Mouse (Mus musculus) fat pad, adult 2 months (tissue): ENCODE data around the gene Myl12a.

Source experiments
- DNase-seq: peaks from one replicate; pipeline ENCODE4 v3.0.0-alpha.2; 2011; ENCODE audit warnings: low read depth, low spot score; ENCODE audit errors: extremely low read depth

Gene Myl12a

DNA sequence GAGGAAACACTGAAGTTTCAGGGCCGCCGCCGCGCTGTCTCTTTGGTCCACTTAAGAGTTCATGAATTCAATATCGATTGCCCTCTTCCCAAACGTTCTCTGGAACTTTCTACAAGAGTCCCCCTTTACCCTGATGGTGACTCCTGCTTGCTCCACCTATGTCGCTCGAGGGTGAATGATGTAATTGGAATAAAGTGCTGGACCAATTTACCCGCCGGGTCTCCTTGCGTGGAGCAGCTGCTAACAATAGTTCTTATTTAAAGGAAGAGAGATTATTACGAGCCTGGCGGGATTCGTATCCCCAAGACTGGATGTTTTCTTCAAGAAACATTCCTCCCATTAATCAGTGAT lies at the start of gene Myl12a:
Gene Myl12a (minus strand): TSS at position 135 of the 351 bp plus-strand sequence.
- no peak for DNase-seq

DNA sequence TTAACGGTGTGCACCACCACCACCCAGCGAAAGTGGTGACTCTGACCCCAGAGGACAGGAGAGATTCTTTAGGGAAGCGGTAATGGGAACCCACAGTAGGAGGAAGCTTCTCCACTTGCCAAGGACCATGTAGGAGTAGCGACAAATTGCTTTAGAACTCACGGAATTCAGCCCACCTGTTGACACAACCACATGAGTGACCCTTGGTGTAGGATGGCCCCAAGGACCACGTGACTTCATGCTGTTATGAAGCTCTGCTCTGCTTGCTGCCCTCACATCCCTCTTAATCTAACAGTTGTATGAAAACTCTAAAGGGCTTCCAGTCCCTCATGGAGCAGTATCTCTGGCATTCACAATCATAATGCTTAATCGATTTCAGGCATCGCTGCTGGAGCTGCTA lies 46.6 kb upstream of the Myl12a start:
- no peak for DNase-seq

DNA sequence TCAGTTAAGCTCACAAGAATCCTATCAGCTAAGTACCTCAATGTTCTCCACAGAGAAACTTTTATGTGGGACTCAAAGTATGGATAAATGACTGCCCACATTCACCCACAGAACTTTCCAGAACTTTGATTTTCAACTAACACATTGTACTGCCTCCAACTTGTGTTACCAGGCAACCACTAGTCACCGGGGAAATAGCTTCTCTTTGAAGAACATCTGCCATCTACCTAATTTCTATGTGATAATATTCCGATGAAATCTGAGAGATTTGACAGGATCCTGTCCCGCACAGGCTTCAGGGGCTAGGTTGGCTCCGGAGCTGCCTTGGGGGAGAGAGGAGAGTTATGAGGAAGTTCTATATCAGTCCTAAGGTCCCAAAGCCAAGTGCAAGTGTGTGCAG lies 44.2 kb upstream of the Myl12a start:
- no peak for DNase-seq

DNA sequence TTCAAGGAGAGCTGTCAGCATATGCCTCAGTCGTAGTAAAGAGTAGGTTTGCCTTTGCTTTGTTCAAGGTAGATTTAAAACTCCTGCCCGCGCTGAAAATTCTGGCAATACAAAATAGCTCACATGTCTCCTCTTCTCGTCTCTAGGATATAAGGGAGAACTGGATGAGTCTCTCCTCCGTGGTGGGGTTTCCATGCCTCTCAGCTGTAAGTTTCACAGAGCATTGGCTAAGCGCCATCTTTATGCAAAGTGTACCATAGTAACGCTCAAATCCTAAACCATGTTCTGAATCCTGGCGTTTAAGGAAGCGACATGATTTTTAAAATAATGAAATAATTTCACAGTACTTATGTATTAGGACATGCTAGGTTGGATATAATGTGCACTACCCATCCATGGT lies 42.9 kb upstream of the Myl12a start:
- no peak for DNase-seq

DNA sequence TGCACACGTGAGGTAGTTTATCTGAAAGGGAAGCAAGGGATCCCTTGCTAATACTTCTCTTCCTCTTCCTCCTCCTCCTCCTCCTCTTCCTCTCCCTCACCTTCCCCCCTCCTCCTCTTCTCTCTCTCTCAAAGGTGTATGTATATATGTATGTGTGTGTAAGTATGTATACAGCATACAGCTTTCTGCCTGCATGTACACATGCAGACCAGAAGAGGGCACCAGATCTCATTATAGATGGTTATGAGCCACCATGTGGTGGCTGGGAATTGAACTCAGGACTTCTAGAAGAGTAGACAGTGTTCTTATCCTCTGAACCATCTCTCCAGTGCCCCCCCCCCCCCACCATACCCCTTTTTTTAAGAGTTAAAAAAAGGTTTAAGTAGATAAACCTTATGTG lies 40.0 kb upstream of the Myl12a start:
- no peak for DNase-seq

DNA sequence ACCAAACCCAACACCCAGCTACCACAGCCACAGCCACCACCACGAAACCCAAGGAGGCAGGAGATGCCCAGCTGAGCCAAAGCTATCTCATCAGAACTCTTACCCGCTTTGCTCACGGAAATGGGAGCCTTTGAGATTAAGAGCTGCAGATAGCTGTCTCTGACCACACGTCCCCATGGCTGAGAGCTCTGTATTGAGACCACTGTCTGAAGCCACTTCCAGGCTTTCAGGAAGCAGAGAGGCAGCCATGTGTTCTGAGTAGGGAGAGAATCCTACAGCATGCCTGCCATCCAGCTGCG lies 37.9 kb upstream of the Myl12a start:
- no peak for DNase-seq

DNA sequence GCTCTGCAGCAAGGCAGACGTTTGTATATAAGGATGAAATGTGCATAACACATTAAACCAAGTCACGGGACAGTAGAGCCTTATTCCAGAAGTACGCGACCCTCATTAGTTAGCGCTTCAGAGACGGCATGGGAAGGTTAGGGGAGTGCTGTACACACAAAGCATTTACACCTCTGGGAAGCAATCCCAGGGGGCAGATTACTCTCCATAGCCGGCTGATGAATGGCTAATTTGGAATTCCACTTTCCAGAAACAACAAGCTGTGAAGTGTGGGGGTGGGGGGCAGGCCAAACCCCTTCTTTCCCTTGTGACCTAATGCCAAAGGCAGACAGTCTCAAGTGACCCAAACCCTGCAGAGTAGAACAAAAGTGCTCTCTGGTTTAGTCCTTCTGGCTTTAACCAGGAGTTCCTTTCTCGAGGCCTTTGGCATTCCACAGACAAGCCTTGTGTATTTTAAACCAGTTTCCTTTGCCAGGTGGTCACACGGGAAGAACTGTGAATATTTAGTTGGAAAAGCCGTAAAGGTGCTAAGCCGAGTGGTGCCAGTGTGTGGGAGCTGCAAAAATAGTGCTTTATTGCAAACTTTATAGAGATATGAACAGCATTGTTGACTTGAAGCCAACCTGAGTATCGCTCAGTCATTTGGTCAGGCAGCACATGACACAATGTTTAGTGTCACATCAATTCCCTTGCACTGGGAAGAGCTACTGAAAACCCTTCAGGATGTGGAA lies 37.3 kb upstream of the Myl12a start:
- DNase-seq = no peak

DNA sequence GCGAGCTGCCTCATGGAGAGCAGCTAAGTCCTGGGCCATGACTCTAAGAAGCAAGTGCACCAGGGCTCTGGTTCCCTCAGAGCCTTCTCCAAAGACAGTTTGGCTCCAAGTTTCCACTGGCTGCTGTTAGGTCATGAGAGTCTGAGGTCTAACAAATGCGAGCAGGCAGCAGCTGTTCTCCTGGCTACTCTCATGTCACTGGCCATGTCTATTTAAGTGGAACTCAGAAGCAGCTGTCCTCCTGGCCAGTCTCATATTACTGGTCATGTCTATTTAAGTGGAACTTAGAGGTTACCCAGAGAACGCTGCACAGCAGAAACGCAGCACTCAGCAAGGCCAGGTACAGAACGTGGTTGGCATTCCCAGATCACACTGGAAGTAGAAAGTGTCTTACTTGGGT lies 36.1 kb upstream of the Myl12a start:
- DNase-seq = no peak

DNA sequence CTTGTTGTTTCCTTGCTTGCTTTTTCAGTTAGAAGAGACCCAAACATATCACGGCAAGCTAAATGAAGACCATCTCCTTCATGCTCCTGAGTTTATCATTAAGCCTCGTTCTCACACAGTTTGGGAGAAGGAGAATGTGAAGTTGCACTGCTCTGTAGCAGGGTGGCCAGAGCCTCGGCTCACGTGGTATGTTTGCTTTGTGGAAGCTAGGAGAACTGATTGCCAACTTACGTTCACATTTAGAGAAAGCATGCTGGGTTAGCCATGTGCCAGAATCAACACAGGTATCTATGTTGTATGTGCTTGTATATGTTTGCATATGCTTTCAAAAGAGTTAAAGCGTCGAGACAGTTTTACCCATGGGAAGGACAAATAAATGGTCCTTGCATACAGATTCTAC lies 34.5 kb upstream of the Myl12a start:
- DNase-seq = no peak

DNA sequence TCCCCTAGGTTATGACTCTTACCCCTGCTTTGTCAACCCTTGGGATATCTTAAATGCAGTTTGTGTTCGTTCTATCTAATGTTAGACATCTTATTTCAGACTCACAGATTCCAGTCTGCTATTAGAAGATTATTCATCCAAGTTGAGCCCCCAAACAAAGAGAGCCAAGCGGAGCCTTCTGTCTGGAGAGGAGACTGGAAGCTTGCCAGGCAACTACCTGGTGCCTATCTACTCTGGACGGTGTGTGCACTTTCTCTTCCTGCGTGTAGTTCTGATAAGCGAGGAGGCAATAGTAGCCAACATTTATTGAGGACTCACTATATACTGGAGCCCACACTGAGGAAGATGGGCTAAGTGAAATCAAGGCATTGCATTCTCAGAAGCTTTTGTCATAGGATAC lies 31.8 kb upstream of the Myl12a start:
- DNase-seq = no peak

DNA sequence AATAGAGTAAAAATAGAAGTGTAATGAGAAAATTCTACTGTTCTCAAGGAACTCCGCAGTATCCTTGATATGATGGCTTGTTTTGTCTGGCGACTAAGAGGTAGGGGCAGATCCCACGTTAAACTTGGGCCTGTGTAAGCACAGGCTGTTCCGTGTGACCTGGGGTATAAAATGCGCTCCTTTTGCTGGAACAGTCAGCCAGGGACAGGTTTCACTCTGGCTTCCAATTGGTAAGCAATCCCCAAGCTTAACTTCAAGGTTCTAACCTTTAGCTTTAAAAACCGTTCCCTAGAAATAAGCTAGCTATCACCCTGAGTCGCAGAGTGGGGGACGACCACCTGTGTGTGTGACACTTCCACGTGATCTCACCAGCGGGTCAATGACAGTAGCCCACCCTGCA lies 30.0 kb upstream of the Myl12a start:
- no peak for DNase-seq

DNA sequence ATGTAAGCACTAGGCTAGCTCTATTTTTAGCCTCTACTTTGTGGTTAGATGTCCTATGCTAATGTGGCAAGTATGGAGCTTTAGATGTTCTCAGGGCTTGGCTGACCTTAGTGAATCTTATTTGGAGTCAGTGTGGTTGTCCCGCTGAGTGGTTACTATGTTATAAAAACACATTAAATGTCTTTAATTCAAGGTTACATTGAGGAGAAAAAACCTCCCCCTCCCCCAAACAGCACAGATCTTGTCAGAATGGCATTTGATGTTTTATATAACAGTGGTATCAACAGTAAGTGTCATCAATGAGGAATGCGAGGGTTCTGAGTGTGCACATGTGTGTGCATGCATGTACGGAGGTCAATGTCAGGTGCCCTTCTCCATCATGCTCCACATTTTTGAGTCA lies 24.5 kb upstream of the Myl12a start:
- DNase-seq = no peak

DNA sequence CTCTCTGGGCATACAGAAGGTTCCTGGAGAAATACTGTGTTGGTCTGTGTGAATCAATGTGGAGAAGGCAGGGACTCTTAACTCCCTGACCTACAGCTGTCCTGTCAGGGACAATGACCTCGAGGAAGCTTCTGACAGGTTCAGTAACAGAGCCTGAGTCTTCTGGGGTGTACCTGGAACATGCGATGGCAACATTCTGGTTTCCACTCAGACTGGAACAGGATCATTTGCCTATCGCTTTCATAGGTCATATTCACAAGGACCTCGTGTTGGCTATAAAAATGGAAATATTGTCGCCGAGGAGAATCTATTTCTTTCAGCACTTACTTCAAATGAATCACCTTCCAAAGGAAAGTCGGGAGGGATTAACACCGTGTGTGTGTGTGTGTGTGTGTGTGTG lies 23.2 kb upstream of the Myl12a start:
- DNase-seq = no peak

DNA sequence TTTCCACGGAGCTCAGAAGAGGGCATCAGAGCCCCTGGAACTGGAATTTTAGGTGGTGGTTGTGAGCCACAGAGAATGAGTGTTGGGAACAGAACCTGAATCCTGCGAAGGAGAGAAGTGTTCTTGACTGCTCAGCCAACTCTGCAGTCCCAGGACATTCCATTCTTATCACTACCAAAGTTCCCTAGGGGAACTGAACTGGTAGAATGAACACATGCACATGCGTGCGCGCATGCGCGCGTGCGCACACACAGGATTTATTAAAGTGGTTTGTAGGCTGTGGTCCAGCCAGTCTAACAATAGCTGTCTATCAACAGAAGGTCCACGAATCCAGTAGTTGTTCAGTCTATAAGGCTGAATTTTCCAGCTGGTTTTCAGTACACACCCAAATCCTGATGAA lies 21.4 kb upstream of the Myl12a start:
- no peak for DNase-seq

DNA sequence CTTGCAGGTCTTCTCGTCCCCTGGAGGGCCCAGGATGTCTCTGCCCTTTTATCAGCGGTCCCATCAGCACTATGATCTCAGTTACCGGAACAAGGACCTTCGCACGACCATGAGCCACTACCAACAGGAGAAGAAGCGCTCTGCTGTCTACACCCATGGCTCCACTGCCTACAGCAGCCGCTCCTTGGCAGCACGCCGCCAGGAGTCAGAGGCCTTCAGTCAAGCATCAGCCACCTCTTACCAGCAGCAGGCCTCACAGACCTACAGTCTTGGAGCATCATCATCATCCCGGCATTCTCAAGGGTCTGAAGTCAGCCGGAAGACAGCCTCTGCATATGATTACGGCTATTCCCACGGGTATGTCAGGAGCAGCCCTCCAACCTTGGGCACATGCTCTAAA lies 20.2 kb upstream of the Myl12a start:
- no peak for DNase-seq

DNA sequence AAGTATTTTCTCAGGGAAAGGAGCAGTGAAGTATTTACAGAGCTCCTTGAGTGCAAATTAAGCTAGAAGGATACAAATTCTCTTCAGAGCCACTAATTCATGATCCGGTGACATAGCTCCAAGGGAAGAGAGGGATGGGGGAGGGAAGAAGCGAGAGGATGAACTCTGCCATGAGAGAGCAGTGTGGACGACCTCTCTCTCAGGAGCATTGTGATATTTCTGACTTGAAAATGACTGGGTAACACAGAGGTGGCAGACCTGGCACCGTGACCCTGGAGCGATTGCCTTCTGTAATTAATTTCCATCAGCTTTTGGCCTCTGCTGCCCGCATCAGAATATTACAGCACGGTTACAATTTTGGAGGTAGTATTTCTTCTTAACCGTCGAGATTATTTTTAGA lies 17.2 kb upstream of the Myl12a start:
- no peak for DNase-seq

DNA sequence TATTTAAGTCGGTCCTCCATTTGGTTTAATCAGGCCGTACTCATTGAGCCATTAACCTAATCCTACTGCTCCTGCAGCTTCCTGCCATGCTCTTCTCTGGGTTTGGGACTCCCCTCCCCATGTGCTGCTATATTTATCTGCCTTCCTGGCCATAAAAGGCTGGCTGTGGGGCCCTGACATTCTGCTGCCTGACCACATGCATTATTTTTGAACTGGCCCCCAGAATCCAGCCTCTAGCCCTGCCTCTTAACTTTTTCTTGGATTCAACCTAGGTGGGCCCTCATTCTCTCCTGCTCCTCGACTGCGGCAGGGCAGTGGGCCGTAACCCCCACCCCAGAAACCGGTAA lies 16.6 kb upstream of the Myl12a start:
- DNase-seq = no peak

DNA sequence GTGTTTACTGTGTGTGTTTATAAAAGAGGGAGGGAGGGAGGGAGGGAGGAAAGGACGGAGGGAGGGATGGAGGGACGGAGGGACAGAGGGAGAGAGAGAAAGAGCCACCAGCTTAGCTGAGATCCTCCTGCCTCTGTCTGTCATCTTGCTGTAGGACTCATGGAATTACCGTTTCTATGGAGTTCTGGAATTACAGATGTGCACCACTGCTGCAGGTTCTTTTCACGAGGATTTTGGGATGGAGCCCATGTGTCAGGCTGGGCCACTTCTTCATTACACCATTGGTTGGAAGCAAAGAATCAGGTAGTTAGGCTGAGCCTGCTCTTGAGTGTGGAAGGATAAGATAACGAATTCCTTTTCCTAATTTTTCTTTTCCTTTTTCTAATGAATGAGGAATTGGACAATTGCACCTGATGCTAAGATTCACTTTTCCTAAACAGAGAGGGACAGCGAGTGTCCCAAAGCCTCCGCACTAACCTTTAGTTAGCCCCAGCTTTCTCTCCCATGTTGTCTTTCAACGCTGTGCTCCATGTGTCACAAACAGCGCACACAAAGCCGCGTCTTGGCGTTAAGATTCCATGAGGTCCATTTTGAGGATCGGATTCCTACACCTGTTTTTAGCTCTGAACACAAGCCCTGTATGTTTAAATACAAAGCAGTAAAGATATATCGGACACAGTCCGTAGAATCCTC lies 16.1 kb upstream of the Myl12a start:
- DNase-seq = no peak

DNA sequence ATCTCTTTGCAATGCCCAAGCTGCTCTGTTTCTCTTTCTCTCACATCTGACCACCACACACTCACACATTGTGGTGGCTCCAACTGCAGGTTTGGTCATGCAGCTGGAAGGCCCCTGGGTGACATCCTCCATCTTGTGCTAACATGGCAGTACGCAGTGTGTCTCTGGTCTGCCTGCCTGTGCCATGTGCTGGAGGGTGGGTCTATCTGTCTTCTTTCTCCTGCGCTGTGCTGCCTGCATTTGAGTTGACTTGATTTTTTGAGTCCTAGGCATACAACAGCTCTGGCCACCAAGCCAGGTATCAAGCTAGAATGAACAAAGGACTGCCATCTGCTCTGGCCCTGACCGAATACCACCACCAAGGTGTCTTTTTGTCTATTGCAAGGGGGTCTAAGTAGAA lies 15.5 kb upstream of the Myl12a start:
- DNase-seq = no peak

DNA sequence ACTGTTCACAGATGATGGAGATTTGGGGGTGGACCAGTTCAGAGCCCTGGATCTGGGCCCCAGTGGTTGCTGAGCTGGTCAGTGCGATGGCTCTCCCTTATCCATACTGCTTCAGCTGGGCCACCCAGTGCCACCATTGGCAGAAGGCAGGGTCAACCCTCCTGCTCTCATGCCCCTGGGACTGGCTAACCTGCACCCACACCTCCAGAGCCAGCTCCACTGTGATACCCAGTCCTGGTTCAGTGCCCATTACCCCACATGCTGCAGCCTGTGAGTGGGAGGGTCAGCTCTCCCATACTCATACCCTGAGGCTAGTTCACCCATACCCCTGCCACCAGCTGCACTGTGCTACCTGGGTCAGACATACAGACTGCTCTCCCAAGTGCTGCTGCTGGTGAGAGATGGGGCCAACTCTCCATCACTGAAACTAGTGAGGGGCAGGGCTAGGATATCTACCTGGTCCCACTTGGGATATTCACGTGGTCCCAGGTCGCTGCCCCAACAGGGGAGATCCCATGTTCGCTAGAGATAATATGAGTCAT lies 14.8 kb upstream of the Myl12a start:
- DNase-seq = no peak

DNA sequence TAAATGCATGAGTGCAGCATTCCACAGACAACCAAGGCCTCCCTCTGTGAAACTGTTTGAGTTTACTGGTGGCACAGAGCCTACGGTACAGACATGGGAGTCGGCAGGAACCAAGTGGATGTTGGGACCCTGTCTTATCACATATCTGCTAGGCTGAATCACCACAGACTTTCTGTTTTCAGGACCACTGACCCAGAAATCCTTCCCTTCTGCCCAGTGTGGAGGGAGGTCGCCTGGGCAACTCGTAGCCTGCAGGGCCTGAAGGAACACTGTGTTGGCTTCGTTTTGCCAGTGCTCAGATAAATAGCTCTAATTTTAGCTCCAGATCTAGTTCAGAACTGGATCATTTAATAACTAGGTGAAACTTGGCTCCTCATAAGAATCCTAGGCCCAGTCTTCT lies 12.2 kb upstream of the Myl12a start:
- no peak for DNase-seq

DNA sequence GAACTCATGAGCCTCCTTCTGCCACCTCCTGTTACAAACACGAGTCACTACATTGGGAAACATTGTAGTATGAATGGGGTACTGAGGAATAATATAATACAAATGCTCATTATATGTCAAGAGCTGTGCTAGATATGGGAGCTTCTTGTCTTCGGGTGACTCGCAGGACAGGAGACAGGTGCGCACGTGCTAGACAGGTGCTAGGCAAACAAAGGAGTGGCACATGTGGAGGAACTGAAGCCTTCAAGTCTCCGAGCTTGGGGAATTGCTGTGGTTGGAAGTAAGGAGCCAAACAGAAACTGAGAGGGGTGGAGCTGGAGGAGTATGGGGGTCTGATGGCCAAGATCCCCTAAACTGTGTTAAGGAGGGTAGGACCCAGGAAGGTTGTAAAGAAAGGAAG lies 10.4 kb upstream of the Myl12a start:
- no peak for DNase-seq
